Mouse (Mus musculus) retina, postnatal 7 days (tissue): ENCODE measurements around the gene Trnau1ap.
"Not testable (repeated sequence)": the region's sequence is repeated elsewhere in the genome, so short reads cannot be mapped to it uniquely, and the experiment has no call there.

Experiments
- DNase-seq: peaks from one replicate; pipeline ENCODE4 v3.0.0-alpha.2; 2012; ENCODE audit warnings: low read depth, low spot score

Gene Trnau1ap

GRCm38 (mm10) chr4:132301486-132301885, 27.9 kb downstream of the Trnau1ap start:
- no peak for DNase-seq

- no peak for DNase-seq
These were observed 29.5 kb downstream of the Trnau1ap start for GRCm38 (mm10) chr4:132299849-132300248.

- no peak for DNase-seq
These were observed 33.5 kb downstream of the Trnau1ap start for GRCm38 (mm10) chr4:132295696-132296390.

- no peak for DNase-seq
These were observed 35.6 kb downstream of the Trnau1ap start for GRCm38 (mm10) chr4:132293682-132294240.

GRCm38 (mm10) chr4:132292988-132293387, 36.4 kb downstream of the Trnau1ap start:
- DNase-seq: no peak

- DNase-seq: no peak
These were observed 37.6 kb downstream of the Trnau1ap start for GRCm38 (mm10) chr4:132291624-132292335.

GRCm38 (mm10) chr4:132291056-132291455, 38.3 kb downstream of the Trnau1ap start:
- DNase-seq: no peak

- DNase-seq: not testable (repeated sequence)
These were observed 40.5 kb downstream of the Trnau1ap start for GRCm38 (mm10) chr4:132288840-132289239.

- DNase-seq: no peak
These were observed 53.4 kb downstream of the Trnau1ap start for GRCm38 (mm10) chr4:132275949-132276348.

- DNase-seq: peak; percentile 91
These were observed 55.0 kb downstream of the Trnau1ap start, which contains the start of gene Taf12 for GRCm38 (mm10) chr4:132274156-132274862. Gene Taf12 (plus strand): TSS chr4:132274375.

- DNase-seq: no peak
These were observed 56.2 kb downstream of the Trnau1ap start for GRCm38 (mm10) chr4:132273166-132273565.

GRCm38 (mm10) chr4:132269740-132270560, 59.4 kb downstream of the Trnau1ap start:
- DNase-seq: peak; percentile 93

GRCm38 (mm10) chr4:132268871-132269739, 60.2 kb downstream of the Trnau1ap start:
- no peak for DNase-seq

GRCm38 (mm10) chr4:132266835-132267349, 62.4 kb downstream of the Trnau1ap start:
- no peak for DNase-seq

GRCm38 (mm10) chr4:132263313-132263712, 66.0 kb downstream of the Trnau1ap start:
- DNase-seq: no peak

GRCm38 (mm10) chr4:132262358-132262616, 67.1 kb downstream of the Trnau1ap start:
- DNase-seq: no peak
